Mouse (Mus musculus): ENCODE results near the gene Frmd8. TPM values are rescaled to one million over a fixed set of nuclear protein-coding genes. Genes with fewer than 3 reads are reported as not detected.

Gene Frmd8
- total RNA-seq, 2 experiments from 2014 or later = 19.3 to 21.9 TPM

GRCm38 (mm10) chr19:5827456-5828154 is 47.5 kb downstream of the Frmd8 start:
- no peak for ATAC-seq (ENCODE audit: poor library complexity, severe bottlenecking)

GRCm38 (mm10) chr19:5827044-5827443 is 48.0 kb downstream of the Frmd8 start:
- no peak for ATAC-seq (ENCODE audit: poor library complexity, severe bottlenecking)

- ATAC-seq (ENCODE audit: poor library complexity, severe bottlenecking) = no peak
Measured at GRCm38 (mm10) chr19:5826731-5827002, 48.4 kb downstream of the Frmd8 start.

GRCm38 (mm10) chr19:5825901-5826730 is 49.0 kb downstream of the Frmd8 start:
- ATAC-seq (ENCODE audit: poor library complexity, severe bottlenecking) = no peak

GRCm38 (mm10) chr19:5824826-5825617 is 50.1 kb downstream of the Frmd8 start:
- no peak for ATAC-seq (ENCODE audit: poor library complexity, severe bottlenecking)

GRCm38 (mm10) chr19:5824043-5824825 is 50.8 kb downstream of the Frmd8 start:
- ATAC-seq (ENCODE audit: poor library complexity, severe bottlenecking) = no peak

GRCm38 (mm10) chr19:5823266-5823839 is 51.7 kb downstream of the Frmd8 start:
- peak; percentile 56 for ATAC-seq (ENCODE audit: poor library complexity, severe bottlenecking)

- ATAC-seq (ENCODE audit: poor library complexity, severe bottlenecking) = no peak
Measured at GRCm38 (mm10) chr19:5822834-5823205, 52.3 kb downstream of the Frmd8 start.

- no peak for ATAC-seq (ENCODE audit: poor library complexity, severe bottlenecking)
Measured at GRCm38 (mm10) chr19:5822174-5822833, 52.8 kb downstream of the Frmd8 start.

- no peak for ATAC-seq (ENCODE audit: poor library complexity, severe bottlenecking)
Measured at GRCm38 (mm10) chr19:5821847-5822173, 53.3 kb downstream of the Frmd8 start.

GRCm38 (mm10) chr19:5819549-5819948 is 55.5 kb downstream of the Frmd8 start:
- peak; percentile 42; the same call in 1 of the 2 replicates for ATAC-seq (ENCODE audit: poor library complexity, severe bottlenecking)

- no peak for ATAC-seq (ENCODE audit: poor library complexity, severe bottlenecking)
Measured at GRCm38 (mm10) chr19:5818590-5818977, 56.5 kb downstream of the Frmd8 start.

- ATAC-seq (ENCODE audit: poor library complexity, severe bottlenecking) = peak; percentile 91
Measured at GRCm38 (mm10) chr19:5817703-5818589, 57.1 kb downstream of the Frmd8 start.

- ATAC-seq (ENCODE audit: poor library complexity, severe bottlenecking) = peak; percentile 45
Measured at GRCm38 (mm10) chr19:5815928-5816327, 59.1 kb downstream of the Frmd8 start.

- no peak for ATAC-seq (ENCODE audit: poor library complexity, severe bottlenecking)
Measured at GRCm38 (mm10) chr19:5815010-5815409, 60.1 kb downstream of the Frmd8 start.

GRCm38 (mm10) chr19:5814048-5814447 is 61.0 kb downstream of the Frmd8 start:
- ATAC-seq (ENCODE audit: poor library complexity, severe bottlenecking) = 0 out of 2 replicates have a peak, but pooled peaks have one; percentile 17

GRCm38 (mm10) chr19:5813567-5813966 is 61.5 kb downstream of the Frmd8 start:
- no peak for ATAC-seq (ENCODE audit: poor library complexity, severe bottlenecking)

GRCm38 (mm10) chr19:5811771-5812504 is 63.1 kb downstream of the Frmd8 start:
- no peak for ATAC-seq (ENCODE audit: poor library complexity, severe bottlenecking)
